Mouse (Mus musculus) thymus, postnatal 25 days (tissue): ENCODE results near the gene Scaf4.
"Not testable (repeated sequence)": the region's sequence is repeated elsewhere in the genome, so short reads cannot be mapped to it uniquely, and the experiment has no call there.

Experiments used
- DNase-seq: peaks from one replicate; pipeline ENCODE4 v3.0.0; 2022

The Scaf4 gene

DNA sequence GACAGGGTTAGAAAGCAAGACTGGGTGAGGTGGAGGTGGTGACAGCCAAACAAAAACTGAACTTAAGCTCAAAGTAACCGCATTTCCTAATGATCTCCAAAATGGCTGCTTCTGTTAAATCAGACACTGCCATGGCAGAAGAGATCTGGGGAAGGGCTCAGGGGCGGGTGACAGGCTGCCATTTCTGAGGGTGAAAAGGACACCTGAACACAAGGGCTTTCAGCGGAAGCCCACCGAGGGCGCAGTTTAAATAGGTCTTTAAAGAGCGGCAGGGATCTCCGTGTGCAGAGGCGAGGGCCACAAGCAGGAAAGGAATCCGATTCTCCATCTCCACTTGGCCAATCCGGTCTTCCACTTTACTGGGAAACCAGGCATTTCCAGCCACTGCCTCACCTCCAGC lies 50.6 kb downstream of the Scaf4 start:
- DNase-seq, result no peak

DNA sequence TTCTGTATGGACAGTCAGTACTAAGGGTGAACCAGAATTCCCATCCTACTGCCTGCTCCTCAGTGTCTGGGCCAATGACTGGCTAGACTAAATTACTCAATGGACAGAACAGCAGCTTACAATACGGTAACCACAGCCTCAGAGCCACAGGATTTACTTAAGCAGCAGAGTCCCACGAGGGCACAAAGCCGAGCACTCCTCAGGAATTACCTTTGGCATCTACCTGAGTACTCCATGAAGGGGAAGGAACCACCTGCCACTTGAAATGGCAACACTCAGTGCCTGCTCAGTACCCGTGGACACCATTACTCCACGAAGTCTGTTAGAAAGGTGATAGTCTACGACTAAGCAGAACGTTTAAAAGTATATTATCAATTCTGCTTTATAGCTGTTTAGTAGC lies 53.0 kb downstream of the Scaf4 start:
- no peak for DNase-seq

DNA sequence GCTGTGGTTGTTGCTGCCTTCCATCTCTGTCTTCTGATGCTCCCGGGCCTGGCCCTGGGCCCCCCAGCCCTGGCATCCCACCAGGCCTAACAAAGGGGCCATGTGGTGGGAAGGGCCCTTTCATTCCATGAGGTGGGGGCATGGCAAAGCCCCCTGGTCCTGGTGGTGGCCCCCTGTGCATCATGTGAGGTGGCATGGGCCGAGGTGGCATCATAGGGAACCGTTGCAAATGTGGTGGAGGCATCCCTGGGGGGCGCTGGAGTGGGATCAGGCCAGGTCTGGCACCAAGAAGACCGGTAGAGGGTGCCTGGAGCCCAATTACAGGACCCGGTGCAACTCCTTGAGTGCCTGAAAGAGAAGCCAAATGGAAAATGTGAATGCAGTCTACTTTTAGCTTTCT lies 54.4 kb downstream of the Scaf4 start:
- DNase-seq, result no peak

DNA sequence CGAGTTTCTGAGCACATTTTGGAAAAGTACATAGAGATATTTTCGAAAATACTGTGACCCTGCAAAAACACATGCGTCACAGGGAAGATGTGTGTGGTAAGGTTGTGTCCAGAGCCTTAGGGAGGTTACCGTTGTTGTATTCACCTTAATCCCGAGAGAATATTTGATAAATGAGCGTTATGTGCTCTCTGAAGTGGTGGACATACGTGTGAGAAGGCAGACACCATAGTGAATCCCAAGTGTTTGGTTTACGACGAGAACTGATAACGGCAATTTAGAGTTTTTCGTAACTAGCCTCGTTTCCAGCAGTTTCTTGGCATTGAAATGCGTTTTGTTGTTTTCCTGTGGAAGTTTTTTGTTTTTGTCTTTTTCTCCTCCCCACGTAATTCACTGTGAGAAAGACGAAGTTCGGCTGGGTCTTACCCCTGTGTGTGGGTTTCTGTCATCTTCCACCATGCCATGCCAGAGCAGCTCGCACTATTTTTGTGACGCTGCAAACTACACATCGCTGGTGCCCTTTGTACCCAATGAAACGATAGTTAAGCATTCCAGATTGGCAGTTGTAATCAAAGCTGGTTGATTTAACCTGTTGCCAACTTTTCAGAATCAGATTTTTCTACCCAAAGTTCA lies 62.7 kb downstream of the Scaf4 start:
- DNase-seq, result no peak

DNA sequence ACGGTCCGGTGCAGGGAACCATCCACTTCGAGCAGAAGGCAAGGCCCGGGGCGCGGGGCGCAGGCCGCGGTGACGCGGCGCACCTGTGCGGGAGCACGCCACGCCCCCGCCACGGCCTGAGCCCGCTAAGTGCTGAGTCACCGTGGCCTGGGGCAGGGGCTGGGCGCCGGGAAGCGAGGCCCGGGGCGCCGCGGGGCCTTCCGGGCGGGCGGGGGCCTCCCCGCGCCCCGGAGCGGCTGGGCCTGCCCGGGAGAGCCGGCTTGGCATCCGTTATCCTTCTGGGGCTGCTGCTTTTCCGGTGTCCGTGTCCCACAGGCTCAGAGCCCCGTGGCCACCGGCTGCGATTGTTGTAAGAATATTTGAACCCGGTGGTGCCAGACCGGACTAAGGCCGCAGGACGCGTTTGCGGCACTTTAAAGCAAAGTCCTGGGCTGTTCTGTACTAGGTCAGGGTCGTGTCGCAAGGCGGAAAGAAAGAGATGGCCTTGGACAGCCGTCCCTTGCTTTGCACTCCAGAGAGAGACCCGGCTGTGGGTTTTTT lies 63.3 kb downstream of the Scaf4 start:
- DNase-seq, result no peak

DNA sequence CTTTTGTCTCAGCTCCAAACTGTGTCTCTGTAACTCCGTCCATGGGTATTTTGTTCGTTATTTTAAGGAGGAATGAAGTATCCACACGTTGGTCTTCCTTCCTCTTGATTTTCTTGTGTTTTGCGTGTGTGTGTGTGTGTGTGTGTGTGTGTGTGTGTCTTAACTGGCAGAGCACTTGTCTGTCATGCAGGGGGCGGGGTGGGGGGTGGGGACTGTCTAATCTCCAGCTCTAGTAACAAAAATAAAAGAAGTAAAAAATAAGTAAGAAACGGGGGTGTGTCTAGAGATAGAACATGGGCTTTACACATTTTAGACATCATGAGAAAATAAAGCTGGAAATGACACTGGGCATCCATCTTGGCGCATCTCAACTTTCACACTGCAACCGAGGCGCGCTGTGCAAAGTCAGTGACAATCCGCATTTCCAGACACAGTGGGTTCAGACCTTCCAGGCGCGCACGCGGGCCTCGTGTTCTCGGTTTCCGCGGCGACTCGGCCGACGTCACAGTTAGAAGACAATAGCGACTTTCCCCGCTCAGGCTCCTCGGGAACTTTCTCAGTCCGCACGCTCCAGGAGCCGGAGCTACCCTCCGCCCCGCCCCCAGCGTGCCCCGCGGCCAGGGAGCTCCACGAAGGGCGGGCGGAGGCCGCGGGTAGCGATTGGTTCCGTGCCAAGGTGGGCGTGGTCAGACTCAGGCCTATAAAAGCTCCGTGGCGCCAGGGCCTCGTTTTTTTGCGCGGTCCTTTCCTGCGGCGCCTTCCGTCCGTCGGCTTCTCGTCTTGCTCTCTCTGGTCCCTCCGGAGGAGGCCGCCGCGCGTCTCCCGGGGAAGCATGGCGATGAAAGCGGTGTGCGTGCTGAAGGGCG lies 64.0 kb downstream of the Scaf4 start, which contains the start of gene Sod1:
Gene Sod1, plus strand, starts transcription at position 729 of the 866 bp plus-strand sequence.
- peak; percentile 99 for DNase-seq

DNA sequence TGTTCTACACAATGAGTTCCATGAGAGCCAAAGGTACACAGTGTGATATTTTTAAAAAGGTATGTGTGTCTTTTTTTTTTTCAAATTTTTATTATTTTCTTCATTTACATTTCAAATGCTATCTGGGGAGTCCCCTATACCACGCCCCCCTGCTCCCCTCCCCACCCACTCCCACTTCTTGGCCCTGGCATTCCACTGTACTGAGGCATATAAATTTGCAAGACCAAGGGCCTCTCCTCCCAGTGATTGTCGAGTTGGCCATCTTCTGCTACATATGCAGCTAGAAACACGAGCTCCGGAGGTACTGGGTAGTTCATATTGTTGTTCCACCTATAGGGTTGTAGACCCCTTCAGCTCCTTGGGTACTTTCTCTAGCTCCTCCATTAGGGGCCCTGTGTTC lies 64.9 kb downstream of the Scaf4 start:
- DNase-seq, result not testable (repeated sequence)

DNA sequence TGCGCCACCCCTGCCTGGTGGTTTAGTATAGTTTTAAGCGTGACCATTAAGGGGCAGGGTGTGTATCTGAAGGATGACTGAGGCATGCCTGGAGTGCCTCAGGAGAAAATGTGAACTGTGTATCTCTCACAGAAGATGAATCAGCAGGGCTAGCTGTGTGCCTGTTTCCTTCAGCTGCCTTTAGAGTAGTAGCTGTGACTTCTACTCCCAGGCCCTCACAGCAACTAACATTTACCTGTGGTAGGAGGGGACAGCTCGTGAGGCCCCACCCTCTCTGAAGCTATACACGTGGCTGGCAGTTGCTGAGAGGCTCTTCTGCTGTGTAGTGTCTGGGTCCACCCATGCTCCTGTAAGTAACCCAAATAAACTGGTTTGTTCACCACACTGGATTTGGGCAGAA lies 66.4 kb downstream of the Scaf4 start:
- no peak for DNase-seq

DNA sequence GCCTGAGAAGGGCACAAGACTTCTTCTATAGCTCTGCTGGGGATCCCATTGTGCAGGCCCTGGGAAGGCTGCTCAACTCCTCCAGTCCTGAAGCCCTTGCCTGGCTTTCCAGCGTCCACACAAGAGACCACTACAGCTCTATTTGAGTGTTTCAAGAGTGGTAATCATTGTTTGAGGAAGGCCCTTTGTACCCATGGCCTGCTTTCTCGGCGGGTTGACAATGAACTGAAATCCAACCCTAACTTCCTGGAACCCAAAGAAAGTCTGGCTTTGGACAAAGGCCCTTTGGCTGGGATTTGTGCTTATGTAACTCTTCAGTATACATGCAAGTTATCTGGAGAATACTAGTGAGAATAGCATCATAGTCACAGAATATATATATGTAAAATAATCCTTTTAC lies 66.9 kb downstream of the Scaf4 start:
- no peak for DNase-seq

DNA sequence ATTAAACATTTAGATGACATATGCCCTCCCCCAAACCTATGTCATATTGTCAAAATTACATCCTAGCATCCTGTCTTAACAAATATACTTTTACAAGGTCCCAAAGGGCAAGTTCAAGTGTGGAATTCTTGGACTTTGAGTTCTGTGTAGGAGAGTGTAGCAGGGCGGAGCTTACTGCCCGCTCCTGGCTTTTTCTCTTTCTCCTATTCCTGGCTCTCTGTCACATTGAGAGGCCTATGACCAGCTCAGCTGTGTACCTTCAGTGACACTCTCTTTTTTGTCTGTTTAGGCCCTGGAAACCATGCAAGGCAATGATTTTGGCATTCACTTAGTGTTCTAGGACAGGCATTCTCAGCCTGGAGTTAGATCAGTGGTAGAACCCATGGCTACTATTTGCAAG lies 67.9 kb downstream of the Scaf4 start:
- no peak for DNase-seq

DNA sequence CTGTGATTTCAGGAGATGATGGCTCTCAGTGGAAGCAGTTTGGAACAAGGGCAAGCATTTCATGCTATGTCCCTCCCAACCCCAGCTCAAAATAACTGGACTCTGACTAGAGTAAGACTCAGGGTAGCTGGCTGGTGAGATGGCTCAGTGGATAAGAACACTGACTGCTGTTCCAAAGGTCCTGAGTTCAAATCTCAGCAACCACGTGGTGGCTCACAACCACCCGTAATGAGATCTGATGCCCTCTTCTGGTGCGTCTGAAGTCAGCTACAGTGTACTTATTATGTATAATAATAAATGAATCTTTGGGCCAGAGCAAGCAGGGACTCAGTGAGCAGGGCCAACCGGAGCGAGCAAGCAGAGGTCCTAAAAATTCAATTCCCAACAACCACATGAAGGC lies 68.4 kb downstream of the Scaf4 start:
- DNase-seq, result not testable (repeated sequence)

DNA sequence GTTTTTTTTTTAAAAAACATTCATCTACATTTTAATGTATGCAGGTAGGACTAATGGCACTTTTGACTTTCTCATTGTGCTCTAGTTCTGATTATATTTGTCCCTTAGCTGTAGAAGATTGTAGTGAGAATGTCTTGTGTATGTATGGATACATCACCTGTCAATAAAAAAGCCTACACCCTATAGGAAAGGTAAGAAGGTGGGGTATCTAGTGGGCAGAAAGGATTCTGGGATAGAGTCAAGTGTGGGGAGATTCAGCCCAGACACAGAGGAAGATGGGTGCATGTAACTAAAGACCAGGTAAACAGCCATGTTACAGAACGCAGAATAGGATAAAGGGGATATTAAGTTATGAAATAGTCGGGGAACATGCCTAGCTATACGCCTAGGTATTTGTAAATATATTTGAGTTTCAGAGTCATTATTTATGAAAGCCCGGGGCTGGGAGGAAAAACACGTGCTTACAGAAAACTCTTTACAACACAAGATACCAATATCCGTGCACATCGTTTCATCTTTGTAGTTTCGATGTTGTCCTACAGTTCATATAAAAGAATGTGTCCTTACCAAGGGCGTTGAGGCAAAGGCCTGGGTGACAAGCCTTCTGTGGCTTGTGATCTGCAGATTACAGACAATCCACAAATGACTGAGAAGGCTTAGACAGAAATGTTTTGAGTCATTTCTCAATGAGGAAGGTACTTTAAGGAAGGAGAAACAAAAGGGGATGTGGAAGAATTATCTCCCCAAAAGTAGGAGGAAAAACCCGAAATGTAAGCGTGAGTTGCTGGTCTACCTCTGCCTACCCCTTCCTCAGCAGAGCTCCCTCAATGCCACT lies 69.4 kb downstream of the Scaf4 start:
- no peak for DNase-seq

DNA sequence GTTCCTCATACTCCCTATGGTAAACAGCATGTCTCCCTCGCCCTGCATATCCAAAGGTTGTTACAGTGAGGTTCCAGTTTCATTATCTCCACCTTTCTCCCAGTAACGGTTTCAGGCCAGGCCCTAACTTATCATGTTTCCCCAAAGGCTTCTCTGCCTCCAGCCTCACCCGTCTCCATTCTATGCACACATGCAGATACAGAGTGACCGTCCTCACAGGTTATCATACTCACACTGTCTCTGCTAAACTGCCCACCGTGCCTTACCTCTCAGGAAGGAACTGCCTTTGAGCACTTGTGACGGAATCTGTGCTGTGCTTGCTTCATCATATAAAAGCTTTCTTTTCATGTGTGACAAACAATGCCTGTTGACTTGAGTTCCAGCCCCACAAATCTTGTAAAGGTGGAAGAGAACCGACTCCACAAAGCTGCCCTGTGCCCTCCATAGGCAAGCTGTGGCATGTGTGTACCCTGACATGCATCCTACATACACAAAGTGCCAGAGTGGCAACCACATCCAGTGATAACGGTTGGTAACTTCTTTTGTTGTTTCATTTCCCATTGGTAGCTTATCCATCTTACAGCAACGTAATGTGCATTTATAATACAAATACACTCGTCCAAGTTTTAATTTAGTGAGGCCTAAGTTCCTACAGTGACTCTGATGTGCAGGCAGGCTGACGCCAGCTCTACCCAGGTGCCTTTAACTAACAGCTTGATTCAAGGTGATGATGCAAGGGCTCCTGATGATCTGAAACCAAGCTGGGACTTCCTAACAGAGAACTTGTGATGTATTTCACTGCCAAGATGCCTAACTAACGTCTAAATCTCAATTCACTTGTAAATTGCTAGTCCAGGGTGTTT lies 70.6 kb downstream of the Scaf4 start:
- DNase-seq, result no peak

DNA sequence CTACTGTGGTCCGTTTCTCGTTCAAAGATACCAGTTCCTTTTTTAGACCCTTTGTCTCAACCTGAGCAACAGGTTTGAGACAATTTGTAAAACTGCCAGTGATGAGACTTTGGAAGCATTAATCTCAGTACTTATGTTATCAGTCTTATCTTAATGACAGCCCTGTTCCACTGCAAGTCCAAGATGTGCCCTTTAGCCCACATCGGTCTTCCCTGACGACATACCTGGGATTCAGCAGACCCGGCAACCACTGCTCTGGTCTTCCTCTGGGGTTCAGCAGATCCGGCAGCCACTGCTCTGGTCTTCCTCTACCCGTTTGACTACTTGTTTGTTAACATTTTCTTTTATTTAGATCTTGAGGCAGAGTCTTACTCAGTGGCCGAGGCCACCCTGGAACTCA lies 72.5 kb downstream of the Scaf4 start:
- no peak for DNase-seq

DNA sequence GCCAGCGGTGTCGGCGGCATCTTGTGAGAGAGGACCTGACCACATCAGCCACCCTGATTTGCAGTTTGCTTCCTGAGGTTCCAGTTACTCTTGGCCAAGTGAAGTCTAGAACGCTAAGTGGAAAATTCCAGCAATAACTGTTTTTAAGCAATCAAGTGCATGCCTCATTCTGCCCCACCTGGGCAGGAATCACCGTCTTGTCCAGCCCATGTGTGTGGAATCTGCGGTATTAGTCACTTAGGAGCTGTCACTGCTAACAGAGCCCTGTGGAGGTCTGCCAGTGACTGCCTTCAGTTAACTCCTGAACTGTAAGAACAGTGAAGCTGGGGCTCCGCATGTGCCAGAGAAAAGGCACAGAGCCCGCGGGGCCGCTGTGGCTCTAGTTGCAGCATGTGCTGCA lies 73.6 kb downstream of the Scaf4 start:
- DNase-seq, result no peak

DNA sequence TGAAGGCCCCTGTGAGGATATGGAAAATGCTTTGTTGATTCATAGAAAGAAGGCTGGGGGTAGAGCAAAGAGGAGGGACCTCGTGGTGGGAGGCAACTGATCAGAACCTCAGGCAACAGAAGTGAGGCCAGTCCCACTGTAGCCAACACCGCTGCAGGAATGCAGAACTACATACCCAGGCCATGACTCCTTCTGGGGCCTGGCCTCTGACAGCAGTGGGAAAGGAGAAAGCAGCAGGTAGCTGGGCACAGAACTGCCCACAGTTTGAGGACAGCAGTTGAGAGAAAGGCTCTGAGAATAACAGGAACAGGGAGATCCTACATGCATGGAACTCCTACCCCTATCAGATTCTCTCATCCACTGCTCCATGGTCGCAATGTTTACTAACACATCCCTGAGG lies 75.3 kb downstream of the Scaf4 start:
- no peak for DNase-seq

DNA sequence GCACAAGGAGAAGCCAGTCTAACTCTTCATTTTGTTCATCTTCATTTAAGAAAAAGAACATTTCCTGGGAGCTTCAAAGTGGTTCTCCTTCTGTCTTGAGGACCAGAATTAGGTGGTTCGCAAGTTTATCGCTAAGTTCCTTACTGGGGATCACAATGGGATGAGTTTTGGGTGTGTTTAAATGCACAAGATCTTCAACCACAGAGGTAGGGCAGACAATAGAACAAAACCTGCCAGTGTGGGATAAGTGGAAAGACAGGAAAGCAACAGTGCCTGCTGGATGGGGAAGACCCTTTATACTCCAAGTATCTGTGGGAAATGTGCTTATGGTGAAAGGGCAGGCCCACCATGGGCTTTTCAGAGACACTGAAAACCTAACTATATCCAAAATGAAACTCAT lies 79.4 kb downstream of the Scaf4 start:
- DNase-seq, result no peak

DNA sequence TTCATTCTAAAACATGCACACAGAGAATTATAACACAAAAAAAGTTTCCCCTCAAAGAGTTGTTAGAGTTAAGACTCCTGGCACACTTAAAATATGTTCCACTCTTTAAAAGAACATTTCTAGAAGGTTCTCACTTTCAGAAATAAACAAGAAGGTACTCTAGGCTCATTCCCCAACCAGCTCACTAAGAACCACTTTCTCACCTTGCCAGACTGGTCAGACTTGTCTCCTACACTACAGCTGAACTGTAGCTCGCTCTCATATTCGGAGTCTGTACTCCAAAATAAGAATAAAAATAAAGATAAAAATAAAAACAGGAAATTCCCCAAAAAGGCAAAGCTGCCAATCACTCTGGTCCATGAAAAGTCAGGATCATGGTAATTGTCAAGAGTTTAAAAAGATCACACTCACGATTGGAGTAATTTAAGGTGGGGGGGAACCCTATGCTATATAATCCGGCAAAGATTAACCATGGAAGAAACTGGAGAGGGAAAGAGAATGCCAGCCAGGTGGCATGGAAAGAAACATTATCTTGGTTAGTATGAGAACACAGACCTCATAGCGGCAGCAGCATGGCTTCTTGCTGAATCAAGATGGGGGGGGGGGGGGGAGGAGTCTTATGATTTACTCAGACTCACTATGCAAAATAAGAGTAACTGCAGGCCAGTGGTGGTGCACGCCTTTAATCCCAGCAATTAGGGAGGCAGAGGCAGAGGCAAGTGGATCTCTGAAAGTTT lies 80.9 kb downstream of the Scaf4 start:
- no peak for DNase-seq

DNA sequence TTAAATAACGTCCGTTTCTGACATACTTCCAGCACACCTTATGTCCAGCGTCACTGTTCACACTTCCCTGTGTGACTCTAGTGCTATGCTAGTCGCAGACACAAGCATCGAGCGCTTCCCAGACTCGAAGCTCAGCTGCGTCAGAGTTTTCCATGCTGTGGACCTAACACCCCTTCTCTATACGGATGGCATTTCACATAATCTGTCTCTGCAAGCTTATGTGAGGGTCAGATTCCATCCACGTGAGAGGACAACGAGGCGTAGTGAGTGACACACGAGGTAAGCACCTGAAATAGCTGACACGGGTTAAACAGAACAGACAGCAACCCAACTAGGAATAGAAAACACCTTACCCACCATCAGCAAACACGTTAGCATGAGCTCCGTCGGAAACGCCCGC lies 82.2 kb downstream of the Scaf4 start:
- DNase-seq, result no peak

DNA sequence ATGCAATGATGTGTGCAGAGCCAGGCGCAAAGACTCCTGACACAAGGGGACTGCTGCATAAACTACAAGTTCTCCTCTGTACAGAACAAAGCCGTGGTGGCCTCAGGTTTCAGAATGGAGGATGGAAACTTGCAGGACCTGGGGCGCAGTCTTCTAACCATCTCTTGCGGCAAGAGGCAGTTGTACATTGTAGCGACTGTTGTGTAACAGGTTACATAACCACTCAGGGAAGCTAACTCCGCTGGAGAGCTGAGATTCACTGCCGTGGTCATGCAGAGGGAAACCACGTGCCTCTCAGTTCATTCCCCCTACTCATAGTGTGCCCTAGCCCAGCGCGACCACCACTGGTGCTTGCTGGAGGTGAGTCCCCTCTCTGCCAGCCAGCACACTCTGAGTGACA lies 85.1 kb downstream of the Scaf4 start:
- DNase-seq, result no peak

DNA sequence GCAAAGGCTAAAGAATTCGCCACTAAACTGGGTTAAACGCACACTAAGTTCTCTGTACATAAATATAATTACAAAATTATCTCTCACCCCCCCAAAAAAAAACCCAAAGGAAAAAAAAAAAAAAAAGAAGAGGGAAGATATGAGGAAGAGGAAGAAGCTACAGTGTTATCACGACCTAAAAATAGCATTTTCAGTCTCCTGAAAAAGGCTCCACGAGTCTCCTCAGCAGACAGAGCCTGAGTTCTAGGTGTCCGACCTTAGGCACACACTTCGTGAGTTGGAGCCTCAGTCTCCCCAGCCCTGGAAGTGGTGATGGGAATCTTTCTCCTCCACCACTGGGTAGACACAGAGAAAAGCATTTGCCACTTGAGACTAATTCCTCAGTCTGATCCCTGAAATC lies 85.7 kb downstream of the Scaf4 start:
- no peak for DNase-seq
